In the genomic region with DNA sequence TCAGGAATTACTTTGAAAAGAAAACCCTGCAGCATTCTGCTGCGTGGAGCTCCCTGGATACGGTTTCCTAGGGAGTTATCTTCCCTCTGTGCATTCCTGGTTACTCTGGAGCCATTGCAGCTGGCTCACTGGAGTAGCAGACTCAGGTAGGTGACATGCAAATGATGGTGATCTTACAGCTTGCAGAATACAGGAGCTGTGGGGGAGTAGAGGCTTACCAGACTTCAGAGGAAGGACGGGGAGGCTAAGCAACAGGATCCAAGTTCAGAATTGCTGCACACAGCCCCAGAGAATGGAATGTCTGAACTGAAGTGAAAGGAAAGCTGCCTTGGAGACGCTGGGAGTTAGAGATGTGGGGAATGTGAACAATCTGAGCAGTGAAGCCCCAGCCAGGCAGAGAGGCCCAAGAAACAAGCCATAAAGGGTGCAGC, we compare ENCODE assay signal across 9 mouse cellular contexts.
DNase-seq lines count a peak whose midpoint lies in the region; ATAC-seq and TF ChIP-seq lines count a peak whose summit lies in the region.
"Had no signal": no experiment of that assay in that cellular context is flagged by ENCODE, and none has a peak within 500 bp of the region (broad histone marks: within the 10 kb centered on the region; RNA-seq: fewer than 3 reads in every experiment).

No protein-coding gene starts in this region.

- ATAC-seq in forebrain, postnatal 0 days = peak; percentile 14
- ATAC-seq in forebrain, embryonic 13.5 days = no peak
- ATAC-seq in lung, embryonic 14.5 days (ENCODE audit: insufficient read depth) = peak; percentile 70
- ATAC-seq in hindbrain, embryonic 13.5 days (ENCODE audit: low FRiP score) = peak; percentile 43; the same call in 1 of the 2 replicates
- ATAC-seq in stomach, embryonic 14.5 days (ENCODE audit: insufficient number of reproducible peaks, insufficient read depth, low FRiP score, low read depth) = peak; percentile 33; the same call in 1 of the 2 replicates
- ATAC-seq in liver, embryonic 12.5 days = no peak

- no peak for DNase-seq in forebrain, postnatal 0 days
- peak; percentile 43 for DNase-seq in lung, embryonic 14.5 days
- DNase-seq in lung, postnatal 36 days = no peak
- no peak for DNase-seq in frontal cortex, adult 2 months (ENCODE audit: extremely low spot score in 1 of 2, low spot score in 1 of 2)
- DNase-seq: cerebellum, postnatal 10 days had no signal

- no peaks in the 10 kb centered on the region for H3K36me3 ChIP-seq in forebrain, postnatal 0 days (ENCODE audit: insufficient read depth)
- no peaks in the 10 kb centered on the region for H3K36me3 ChIP-seq in forebrain, embryonic 13.5 days (ENCODE audit: poor library complexity, severe bottlenecking)
- peaks cover 2% of the 10 kb centered on the region; the same call in 1 of the 2 replicates for H3K36me3 ChIP-seq in lung, embryonic 14.5 days (ENCODE audit: insufficient read depth)
- no peaks in the 10 kb centered on the region for H3K36me3 ChIP-seq in hindbrain, embryonic 13.5 days
- no peaks in the 10 kb centered on the region for H3K36me3 ChIP-seq in stomach, embryonic 14.5 days (ENCODE audit: control insufficient read depth, insufficient read depth, low read length)
- H3K36me3 ChIP-seq in liver, embryonic 12.5 days = no peaks in the 10 kb centered on the region

- no peak overlapping the region; the same call in 1 of the 2 replicates for H3K27ac ChIP-seq in forebrain, postnatal 0 days (ENCODE audit: low read depth, low read length)
- no peak overlapping the region for H3K27ac ChIP-seq in forebrain, embryonic 13.5 days
- peak overlapping the region; percentile 54; the same call in 1 of the 2 replicates for H3K27ac ChIP-seq in lung, embryonic 14.5 days (ENCODE audit: low read depth)
- peak overlapping the region; percentile 18 for H3K27ac ChIP-seq in hindbrain, embryonic 13.5 days
- peak overlapping the region; percentile 28; the same call in 1 of the 2 replicates for H3K27ac ChIP-seq in stomach, embryonic 14.5 days (ENCODE audit: low read length)
- no peak overlapping the region for H3K27ac ChIP-seq in liver, embryonic 12.5 days

- no peaks in the 10 kb centered on the region for H3K9me3 ChIP-seq in forebrain, postnatal 0 days (ENCODE audit: low read length)
- H3K9me3 ChIP-seq in forebrain, embryonic 13.5 days (replicated peaks) = no peaks in the 10 kb centered on the region
- no peaks in the 10 kb centered on the region for H3K9me3 ChIP-seq in lung, embryonic 14.5 days (ENCODE audit: low read depth, low read length)
- H3K9me3 ChIP-seq in hindbrain, embryonic 13.5 days = no peaks in the 10 kb centered on the region
- H3K9me3 ChIP-seq in stomach, embryonic 14.5 days (ENCODE audit: control insufficient read depth, low read depth, low read length) = no peaks in the 10 kb centered on the region
- H3K9me3 ChIP-seq in liver, embryonic 12.5 days (replicated peaks) = no peaks in the 10 kb centered on the region

- WGBS in forebrain, postnatal 0 days = 38% methylated on average over 4 of the region's 4 CpGs
- WGBS in forebrain, embryonic 13.5 days = 41% methylated on average over 4 of the region's 4 CpGs
- WGBS in lung, embryonic 14.5 days = 14% methylated on average over 4 of the region's 4 CpGs
- WGBS in hindbrain, embryonic 13.5 days = 29% methylated on average over 4 of the region's 4 CpGs
- 16% methylated on average over 4 of the region's 4 CpGs for whole genome bisulfite sequencing in stomach, embryonic 14.5 days
- 42% methylated on average over 4 of the region's 4 CpGs for WGBS in liver, embryonic 12.5 days (ENCODE audit: insufficient replicate concordance)

- TF ChIP-seq CTCF in forebrain, postnatal 0 days (IDR thresholded peaks at IDR 0.05; ENCODE audit: low read depth) = no peak
- no peak for TF ChIP-seq CTCF in lung, embryonic 14.5 days (IDR thresholded peaks at IDR 0.05; ENCODE audit: low read depth)

- no peak overlapping the region for H3K4me2 ChIP-seq in forebrain, postnatal 0 days (ENCODE audit: low read depth)
- H3K4me2 ChIP-seq in forebrain, embryonic 13.5 days = no peak overlapping the region
- H3K4me2 ChIP-seq in lung, embryonic 14.5 days = no peak overlapping the region
- H3K4me2 ChIP-seq in hindbrain, embryonic 13.5 days = no peak overlapping the region
- H3K4me2 ChIP-seq in stomach, embryonic 14.5 days (replicated peaks; ENCODE audit: low read depth, low read length) = no peak overlapping the region
- no peak overlapping the region for H3K4me2 ChIP-seq in liver, embryonic 12.5 days

- H3K4me3 ChIP-seq in forebrain, postnatal 0 days (ENCODE audit: low read depth, low read length) = no peak overlapping the region
- H3K4me3 ChIP-seq in forebrain, embryonic 13.5 days = no peak overlapping the region
- H3K4me3 ChIP-seq in lung, embryonic 14.5 days (ENCODE audit: low read depth, low read length) = no peak overlapping the region
- no peak overlapping the region for H3K4me3 ChIP-seq in hindbrain, embryonic 13.5 days
- H3K4me3 ChIP-seq in stomach, embryonic 14.5 days (ENCODE audit: low read depth, low read length) = no peak overlapping the region
- H3K4me3 ChIP-seq in liver, embryonic 12.5 days = no peak overlapping the region

- H3K27me3 ChIP-seq in forebrain, postnatal 0 days (ENCODE audit: insufficient read depth, low read length) = no peaks in the 10 kb centered on the region
- no peaks in the 10 kb centered on the region for H3K27me3 ChIP-seq in forebrain, embryonic 13.5 days
- no peaks in the 10 kb centered on the region for H3K27me3 ChIP-seq in lung, embryonic 14.5 days (ENCODE audit: insufficient read depth, low read length)
- no peaks in the 10 kb centered on the region for H3K27me3 ChIP-seq in hindbrain, embryonic 13.5 days
- no peaks in the 10 kb centered on the region for H3K27me3 ChIP-seq in stomach, embryonic 14.5 days (ENCODE audit: control insufficient read depth, insufficient read depth, low read length)
- no peaks in the 10 kb centered on the region for H3K27me3 ChIP-seq in liver, embryonic 12.5 days (replicated peaks)

- 0 out of 2 replicates have a peak, but pooled peaks cover 5% of the 10 kb centered on the region for H3K4me1 ChIP-seq in forebrain, postnatal 0 days (ENCODE audit: insufficient read depth)
- peaks cover 4% of the 10 kb centered on the region; the same call in 1 of the 2 replicates for H3K4me1 ChIP-seq in forebrain, embryonic 13.5 days
- no peaks in the 10 kb centered on the region for H3K4me1 ChIP-seq in lung, embryonic 14.5 days (ENCODE audit: insufficient read depth)
- H3K4me1 ChIP-seq in hindbrain, embryonic 13.5 days (replicated peaks) = 0 out of 2 replicates have a peak, but pooled peaks cover 3% of the 10 kb centered on the region
- no peaks in the 10 kb centered on the region for H3K4me1 ChIP-seq in stomach, embryonic 14.5 days (ENCODE audit: control insufficient read depth, insufficient read depth, low read length)
- no peaks in the 10 kb centered on the region for H3K4me1 ChIP-seq in liver, embryonic 12.5 days

- no peak overlapping the region for H3K9ac ChIP-seq in forebrain, postnatal 0 days
- H3K9ac ChIP-seq in forebrain, embryonic 13.5 days = no peak overlapping the region
- H3K9ac ChIP-seq in lung, embryonic 14.5 days = no peak overlapping the region
- no peak overlapping the region for H3K9ac ChIP-seq in hindbrain, embryonic 13.5 days
- H3K9ac ChIP-seq in stomach, embryonic 14.5 days (replicated peaks; ENCODE audit: low read depth, low read length) = no peak overlapping the region
- H3K9ac ChIP-seq in liver, embryonic 12.5 days = no peak overlapping the region

Comparison
In these comparisons a context has a peak if more than half of its experiments do, and no peak if none do; other contexts are left out.
1. ATAC-seq: peak in forebrain, postnatal 0 days (single experiment), lung, embryonic 14.5 days (single experiment), hindbrain, embryonic 13.5 days (single experiment) and stomach, embryonic 14.5 days (single experiment); none in forebrain, embryonic 13.5 days (single experiment) and liver, embryonic 12.5 days (single experiment).
2. H3K27ac ChIP-seq: peak in lung, embryonic 14.5 days (single experiment), hindbrain, embryonic 13.5 days (single experiment) and stomach, embryonic 14.5 days (single experiment); none in forebrain, postnatal 0 days (single experiment), forebrain, embryonic 13.5 days (single experiment) and liver, embryonic 12.5 days (single experiment).